Mouse (Mus musculus) heart, adult 18-20 months (tissue): ENCODE results near the gene Sec22c. TPM values are rescaled to one million over a fixed set of nuclear protein-coding genes. Genes with fewer than 3 reads are reported as not detected.

Experiments
- DNase-seq, 2 experiments: peaks; one replicate each; pipeline ENCODE4 v3.0.0; 2021 to 2022; ENCODE audit warnings: mixed read lengths in 1 of 2
- long read RNA-seq, 2 experiments: library from polyadenylated mRNA; stranded (forward); transcript quantifications; one replicate each; pipeline ENCODE4 v2.0.0; 2021
- total RNA-seq, 2 experiments: library from RNA; stranded (reverse); gene quantifications; 2 replicates each; pipeline ENCODE4 v1.2.3; 2021

The Sec22c gene
- total RNA-seq: 1 to 10 TPM; 5.2 to 6.2 TPM
- long read RNA-seq, experiment 1, partial matches to known transcripts: 0 of 1 reads
- long read RNA-seq, experiment 1, other reads (novel, unspliced or antisense): 0 of 1 reads
- long read RNA-seq, experiment 2: 0 reads

DNA sequence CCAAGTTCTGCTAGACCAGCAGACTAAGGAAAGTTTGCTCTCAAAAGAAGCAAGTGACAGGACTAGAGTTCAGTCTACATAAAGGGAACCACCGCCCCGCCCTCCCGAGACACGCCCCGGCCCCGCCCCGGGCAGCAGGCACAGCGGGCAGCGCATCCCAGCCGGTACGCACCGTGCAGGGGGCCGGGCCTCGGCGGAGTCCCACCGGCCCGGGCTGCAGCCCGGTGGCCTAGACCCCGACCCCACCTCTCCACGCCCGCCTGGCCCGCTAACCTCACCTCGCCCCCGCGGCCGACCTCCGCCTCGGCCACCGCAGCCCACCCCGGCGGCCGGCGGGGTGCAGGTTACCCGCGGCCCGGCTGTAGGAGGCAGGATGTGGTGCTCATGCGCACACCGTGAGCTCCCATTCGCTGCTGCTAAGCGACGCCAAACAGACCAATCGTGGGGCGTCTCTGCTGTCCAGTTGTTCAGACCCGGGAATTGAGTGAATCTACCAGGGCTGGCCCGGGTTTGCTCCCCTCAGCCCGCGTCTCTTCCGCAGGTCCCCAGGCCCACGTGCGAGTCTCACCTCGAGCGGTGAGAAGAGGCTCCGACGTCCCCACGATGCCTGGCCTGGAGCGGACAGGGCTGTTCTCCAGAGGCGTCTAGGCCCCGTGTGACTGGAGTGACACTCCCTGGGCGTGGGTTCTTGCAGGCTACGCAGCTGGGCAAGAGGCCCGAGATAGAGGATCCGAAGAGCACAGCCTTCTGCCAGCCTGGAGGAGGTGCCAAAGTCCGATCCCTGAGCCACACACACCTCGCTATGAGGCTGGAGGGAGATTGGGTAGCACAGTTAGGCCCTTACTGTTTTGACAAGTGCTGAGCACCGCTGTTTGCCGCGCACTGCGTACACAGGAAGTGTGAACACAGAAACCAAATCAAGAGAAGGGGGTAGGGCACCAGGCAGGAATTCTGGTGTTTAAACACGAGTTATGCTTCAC lies at the start of gene Sec22c:
TSS of gene Sec22c (minus strand) at position 845 of the 980 bp plus-strand sequence.
- DNase-seq: peak; percentile 94 to 96

DNA sequence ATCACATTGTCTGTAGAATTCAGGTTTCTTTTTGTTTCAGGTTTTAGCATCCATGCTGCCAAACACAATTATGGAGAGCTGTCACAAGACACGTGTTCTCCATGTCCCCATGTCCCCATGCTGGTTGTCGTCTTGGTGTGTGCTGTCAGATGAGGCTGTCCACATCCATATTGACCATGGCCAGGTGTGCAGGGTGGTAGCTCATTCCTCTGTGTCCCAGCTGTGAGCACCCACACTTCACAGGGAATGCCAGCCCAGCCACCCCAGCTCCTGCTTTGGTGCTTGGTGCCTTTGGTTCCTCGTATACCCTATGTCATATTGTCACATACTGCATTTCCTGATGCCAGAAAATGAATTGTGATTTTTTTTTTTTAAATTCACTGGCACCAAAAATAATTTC lies 49.3 kb upstream of the Sec22c start:
- DNase-seq: no peak

DNA sequence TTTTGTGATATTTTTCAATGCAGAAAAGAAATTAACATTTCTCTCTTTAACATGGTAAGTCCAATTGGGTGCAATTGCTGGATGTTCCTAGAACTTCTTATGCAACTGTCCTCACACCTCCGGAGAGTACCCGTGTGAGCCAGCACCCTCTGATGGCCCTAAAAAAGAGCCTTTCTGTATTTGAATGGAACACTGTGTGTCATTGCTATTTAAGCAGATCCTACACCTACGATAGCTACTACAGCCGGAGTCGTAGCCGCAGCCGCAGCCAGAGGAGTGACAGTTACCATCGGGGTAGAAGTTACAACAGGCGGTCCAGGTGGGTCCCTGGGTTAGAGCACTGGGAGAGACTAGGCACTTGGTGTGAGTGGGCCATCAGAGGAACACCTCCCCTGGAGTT lies 47.5 kb upstream of the Sec22c start:
- DNase-seq: no peak

DNA sequence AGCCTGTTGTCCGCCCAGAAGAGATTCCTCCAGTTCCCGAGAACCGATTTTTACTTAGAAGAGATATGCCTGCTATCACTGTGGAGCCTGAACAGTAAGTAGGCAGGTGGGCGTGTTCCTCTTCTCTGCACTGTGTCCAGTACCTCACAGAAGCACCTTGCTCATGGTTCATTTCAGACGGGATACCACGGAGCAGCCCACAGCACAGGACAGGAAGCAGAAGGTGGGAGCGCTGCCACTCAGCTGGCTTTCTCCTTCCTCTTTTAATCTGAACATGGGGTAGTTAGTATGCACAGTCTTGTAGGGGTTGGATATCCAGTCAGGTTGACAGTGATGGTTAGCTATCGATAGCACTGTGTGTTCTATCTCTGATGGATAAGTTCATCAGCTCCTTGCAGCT lies 38.8 kb upstream of the Sec22c start:
- DNase-seq: no peak

DNA sequence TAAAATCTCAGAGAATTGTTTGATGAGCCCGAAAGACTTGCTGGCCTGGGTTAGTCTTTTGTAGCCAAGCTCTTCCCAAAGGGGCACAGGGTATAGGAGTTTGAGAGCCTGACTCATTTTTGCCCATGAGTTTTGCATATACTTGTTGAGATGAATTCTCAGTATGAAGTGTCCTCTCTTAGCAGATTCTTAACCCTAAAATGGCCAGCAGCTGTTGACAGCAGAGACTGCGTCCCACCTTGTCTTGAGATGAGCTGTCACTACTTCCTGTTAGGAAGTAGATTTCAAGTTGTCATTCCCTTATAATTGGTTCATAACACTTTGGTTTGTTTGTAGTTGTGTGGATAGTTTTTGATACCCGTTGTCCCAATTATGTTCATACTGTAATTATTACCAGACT lies 35.9 kb upstream of the Sec22c start:
- no peak for DNase-seq

DNA sequence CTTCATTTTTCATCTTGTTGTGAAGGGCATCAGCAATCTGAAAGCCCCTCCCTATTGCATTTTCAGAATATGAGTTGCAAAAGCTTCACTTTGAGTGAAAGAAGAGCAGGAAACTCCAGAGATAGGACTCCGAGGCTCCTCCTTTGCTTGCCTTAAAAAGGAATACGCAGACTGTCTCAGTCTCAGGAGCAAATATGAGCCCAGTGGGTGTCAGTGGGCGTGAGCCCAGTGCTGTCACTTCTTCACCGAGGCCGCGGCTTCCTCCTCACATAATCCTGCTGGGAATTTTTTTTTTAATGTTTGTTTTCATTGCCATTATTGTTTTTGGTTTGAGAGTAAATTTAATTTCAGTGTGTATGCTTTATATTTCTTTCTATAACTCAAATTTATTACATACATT lies 35.2 kb upstream of the Sec22c start:
- DNase-seq: no peak

DNA sequence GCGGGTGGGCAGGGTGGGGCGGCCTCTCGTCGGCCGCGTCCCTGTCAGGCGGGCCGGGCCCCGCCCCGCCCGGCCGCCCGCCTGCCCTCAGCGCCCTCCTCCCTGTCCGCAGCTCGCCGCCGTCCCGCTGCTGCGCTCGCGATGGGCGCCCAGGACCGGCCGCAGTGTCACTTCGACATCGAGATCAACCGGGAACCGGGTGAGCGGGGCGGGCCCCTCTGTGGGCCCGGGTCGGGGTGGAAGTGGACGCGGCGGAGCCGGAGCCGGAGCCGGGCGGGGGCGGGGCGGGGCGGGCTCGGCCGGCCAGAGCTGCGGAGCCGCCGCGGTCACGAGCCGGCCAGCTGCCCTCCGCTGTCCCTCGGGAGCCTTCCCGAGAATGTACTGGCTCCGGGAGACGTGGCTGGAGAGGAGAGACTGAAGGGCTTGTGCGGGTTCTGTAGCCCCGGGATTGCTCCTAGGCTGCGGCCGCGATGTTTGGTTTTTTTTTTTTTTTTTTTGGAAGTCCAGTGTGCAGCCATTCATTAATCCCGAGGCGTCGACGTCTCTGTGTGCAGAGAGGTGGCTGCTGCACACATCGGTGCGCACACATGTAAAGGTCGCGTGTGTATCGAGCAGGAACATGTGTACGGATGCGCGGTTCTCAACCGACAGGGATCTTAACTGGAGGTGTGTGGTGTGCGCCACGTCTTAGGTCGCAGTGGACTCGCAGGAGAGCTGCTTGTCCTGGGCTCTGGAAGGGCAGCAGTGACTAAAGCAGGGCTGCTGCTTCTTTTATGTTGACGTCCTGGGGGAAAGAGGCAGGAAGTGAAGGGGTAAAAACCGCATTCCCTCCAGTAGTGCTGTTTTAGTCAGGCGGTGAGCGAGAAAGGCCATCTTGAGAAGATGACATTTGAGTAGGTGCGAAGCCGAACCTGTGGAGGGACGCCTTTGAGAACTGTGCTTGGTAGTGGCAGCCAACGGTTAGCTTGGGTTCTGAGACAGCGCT lies 14.3 kb upstream of the Sec22c start:
- peak in 1 of 2 experiments; percentile 42 for DNase-seq

DNA sequence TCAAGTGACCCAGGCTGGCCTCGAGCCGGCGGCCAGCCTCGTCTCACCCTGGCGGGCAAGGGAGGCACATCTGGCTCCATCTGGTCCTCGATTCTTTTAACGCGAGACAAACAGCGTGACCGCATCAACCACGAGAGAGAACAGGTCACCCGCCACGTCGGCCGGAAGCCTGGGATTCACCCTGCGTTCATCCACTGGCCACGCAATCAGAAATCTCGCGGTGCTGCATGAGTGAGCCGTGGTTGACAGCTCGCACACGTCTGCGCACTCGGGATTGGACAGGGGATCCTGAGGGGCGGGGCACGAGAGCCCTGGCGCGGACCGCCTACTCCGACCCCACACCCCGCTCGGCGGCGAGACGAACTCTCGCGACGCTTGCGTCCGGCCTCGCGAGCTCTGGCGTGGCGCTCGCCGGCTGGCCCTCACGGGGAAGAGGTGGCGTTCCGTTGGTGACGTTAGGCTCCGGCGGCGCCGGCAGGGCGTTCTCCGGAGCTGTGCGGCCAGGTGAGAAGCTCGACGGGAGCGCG lies 13.6 kb upstream of the Sec22c start, which contains the start of gene Nktr:
TSS of gene Nktr (plus strand) at position 378 of the 527 bp plus-strand sequence.
- peak; percentile 98 to 99 for DNase-seq

DNA sequence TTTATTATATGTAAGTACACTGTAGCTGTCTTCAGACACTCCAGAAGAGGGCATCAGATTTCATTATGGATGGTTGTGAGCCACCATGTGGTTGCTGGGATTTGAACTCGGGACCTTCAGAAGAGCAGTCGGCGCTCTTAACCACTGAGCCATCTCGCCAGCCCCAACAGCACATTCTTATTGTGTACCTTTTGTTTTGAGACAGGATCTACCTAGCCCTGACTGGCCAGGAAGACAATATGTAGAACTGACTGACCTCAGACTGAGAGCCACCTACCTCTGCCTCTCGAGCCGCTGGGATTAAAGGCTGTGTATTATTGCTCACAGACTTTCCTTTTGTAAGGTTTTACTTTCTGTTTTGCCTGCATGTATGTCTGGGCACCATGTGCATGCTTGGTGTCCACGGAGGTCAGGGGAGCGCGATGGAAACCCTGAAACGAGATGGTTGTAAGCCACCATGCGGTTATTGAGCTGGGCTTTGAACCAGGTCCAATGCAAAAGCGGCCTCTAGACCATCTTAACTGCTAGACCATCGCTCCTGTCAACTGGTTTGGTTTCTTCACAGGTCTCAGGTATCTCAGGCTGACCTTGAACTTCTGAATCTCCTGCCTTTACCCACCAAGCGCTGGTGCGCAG lies 12.9 kb upstream of the Sec22c start:
- no peak for DNase-seq

DNA sequence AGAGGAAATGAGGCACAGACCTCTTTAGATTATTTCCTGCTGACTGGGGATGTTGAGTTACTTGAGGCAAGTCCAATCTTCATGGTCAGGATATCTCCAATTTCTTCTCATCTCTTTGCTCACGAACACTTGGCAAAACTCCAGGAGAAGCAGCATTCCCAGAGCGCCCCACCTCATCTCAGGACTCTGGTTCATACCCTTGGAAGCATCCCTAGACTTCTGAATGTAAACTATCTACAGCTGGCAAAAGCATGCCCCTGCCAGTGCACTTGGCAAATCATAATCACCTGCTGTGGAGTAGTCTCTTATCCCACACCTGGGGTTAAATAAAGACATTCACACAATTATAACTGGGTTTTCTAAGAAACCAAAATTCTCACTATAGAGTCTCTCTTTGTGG lies 11.8 kb upstream of the Sec22c start:
- DNase-seq: no peak

DNA sequence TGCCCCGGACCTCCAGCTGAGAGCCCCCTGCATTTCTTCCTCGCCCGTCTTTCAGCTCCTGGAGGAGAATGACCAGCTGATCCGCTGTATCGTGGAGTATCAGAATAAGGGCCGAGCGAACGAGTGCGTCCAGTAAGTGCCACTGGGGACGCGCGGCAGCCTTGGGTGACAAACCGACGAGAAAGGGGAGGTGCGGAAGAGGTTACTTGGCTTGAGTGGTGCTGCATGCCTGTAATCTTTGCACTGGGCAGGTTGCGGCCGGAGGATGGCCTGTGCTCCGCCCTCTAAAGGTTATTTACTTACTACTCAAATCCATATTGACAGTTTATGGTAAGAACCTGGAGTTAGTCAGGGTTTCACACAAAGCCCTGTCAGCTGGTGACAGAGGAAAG lies 5.3 kb upstream of the Sec22c start:
- DNase-seq: no peak

DNA sequence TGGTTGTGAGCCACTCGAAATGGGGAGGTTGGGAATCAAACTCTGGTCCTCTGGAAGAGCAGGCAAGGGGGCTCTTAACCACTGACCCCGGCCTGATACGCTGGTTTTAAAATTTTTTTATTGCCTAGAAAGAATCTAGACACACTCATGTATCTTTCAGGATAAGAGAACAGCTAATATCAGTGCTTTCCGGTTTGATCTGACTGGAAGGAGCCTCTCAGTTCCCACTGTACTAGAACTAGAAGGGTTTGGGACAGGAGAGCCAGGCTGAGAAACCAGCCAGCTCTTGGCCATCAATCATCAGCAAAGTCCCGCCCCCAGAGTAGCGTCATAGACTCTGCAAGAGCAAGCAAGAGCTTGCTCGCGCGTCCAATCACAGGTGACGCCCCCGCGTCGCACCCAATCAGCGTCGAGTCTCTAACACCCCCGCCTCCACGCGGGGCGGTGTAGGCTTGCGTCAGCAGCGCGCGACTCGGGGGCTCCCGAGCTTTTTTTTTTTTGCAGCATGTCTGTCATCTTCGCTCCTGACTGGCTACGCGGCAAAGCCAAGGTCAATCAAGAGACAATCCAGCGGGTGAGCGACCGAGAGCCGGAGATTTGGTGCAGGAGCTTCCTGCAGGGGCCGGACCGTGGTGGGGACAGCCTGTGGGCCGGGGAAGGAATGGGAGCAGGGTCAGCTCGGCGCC lies 4.8 kb upstream of the Sec22c start, which contains the start of gene Ss18l2:
TSS of gene Ss18l2 (plus strand) at position 432 of the 686 bp plus-strand sequence.
- peak; percentile 99 for DNase-seq

DNA sequence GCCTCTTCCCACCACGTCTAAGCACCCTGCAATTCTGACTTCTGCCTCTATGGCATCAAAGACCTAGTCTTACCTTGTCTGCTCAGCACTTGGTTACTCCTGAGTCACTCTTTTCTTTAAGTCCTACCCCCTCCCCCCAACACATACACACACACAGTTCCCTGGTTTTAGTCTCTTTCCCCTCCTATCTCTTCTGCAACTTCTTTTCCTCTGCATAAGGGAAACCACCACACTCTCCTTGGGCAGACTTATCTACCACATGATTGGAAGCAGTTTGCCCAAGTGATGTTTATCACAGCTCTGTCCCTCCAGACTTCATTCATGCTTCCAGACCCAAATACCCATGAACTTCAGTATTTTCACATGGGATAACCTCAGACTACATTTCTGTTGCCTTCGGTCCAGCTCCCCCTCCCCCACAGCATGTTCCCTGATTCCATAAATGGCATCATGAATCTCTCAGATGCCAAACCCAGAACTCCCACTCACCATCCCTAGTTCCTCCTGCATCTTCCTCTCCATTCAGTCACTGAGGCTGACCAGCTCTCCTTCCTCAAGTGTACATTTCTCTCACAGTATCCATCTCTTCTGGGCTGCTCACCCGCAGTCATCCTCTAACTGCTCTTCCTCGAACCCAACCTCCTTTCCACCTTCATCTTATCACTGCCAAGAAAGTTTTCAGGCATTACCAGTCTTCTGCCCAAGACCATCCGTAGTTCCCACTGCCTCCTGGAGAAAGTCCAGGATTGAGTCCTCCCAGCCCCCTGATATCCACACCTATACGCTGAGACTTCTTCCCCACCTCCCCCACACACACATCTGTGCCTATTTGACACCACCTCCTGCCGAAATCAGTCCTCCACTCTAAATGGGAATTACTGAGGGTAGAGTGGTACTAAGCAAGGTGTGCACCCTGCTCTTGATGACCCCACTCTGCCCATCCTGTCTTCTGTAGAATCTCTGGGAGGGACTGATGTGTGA lies 3.5 kb upstream of the Sec22c start:
- no peak for DNase-seq

DNA sequence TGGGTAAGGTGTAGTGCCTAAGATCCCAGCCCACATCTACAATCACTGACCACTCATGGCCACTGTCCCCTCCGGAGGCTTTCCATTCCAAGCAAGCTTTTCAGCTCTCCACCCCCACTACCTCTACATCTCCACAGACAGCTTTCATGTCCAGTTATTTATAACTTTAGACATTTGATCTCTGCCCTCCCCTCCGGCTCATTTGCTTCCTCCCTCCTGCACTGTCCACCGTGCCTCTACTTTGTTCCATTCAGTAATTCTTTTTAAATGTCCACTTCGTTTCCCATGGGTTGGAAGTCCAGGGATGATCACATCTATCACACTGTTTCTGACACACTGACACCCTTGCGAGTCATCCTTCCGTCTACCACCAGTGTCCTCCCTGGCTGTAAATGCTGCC lies 2.5 kb upstream of the Sec22c start:
- no peak for DNase-seq

DNA sequence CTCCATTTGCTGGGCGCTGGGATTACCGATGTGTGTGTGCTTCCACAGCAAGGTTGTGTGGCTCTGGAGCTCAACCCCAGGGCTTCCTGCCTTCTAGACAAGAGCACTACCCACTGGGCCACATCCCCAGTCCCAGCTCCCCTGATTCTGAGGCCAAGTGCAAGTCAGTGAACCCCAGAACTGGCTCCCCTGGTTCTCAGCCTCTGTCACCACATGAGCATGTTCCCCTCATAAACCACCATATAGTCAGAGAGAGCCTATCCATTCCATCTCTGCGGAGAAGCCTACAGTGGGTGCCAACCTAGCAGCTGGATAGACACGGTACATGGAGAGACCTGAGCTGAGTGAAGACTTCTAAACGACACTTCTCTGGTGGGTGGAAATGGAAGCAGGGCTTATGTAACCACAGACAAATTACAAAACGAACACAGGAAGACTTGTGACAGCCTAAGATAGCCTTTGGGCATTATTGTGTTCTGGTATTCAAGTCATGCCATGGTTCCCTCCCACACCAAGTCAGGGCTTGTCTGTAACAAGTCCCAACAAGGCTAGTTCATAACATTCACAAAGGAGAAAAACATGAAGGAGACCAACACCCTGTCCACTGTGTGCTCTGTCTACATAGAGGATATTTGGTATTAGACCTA lies 862 bp upstream of the Sec22c start:
- no peak for DNase-seq

DNA sequence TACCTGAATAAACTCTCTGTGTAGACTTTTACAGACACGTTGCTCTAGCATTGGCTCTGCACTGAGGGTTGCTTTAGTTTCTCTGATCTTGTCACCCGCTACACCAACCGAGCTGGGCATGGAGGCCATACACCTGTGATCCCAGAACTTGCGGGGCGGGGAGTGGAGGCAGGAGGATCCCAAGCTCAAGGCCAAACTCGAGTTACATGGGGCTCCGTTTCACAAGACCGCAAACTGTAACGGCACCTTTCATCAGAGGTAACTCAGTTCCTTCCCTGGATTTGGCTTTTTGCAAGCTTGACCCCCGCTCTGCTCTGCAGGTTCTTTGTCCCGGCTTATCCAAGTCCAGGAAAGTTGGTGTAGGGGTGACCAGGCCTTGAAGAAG lies 1.0 kb downstream of the Sec22c start:
- DNase-seq: no peak

DNA sequence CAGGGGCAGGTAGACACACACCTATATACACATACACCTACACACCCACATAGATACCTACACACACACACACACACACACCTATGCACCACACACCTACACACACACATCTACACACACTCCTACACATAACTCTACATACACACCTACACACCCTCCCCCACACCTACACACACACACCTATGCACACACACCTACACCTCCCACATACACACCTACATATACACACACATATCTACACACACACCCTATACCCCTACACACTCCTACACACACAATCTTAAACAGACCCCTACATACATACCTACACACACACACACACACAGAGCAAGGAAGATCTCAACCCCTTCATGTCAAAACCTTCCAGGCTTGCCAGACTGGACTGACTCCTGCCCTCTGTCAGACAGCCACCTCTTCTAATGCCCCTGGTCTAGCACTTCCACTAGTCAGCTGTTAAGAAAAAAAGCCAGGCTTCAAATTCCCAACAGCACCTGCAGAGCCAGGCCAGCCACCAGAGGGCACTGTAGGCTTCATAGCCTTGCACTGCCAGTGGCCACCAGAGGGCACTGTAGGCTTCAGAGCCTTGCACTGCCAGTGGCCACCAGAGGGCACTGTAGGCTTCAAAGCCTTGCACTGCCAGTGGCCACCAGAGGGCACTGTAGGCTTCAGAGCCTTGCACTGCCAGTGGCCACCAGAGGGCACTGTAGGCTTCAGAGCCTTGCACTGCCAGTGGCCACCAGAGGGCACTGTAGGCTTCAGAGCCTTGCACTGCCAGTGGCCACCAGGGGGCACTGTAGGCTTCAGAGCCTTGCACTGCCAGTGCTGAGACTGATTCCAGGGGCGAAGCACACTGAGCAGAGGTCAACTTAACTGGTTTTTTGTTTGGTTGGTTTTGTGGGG lies 7.9 kb downstream of the Sec22c start:
- DNase-seq: peak; percentile 47 to 69

DNA sequence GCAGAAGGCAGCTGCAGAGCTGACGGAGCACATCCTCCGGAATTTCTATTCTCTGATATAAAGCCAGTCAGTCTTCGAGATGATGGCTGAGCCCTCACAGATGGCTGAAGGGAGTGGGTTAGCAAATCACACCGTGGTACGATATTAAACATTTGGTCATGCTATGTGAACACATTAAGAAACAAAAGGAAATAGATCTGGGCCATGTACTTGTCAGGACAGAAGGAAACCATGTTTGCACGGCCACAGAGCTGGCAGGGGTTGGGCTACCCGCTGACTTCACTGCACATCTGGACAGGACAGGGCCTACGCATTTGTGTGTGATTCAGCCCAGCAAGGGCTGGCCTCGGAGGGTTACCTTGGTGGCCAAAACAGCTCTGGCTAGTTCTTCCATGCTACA lies 8.7 kb downstream of the Sec22c start:
- DNase-seq: no peak
